Mouse (Mus musculus): ENCODE measurements at regions not wholly inside any gene's neighbourhood (a gene's known extent, or its start where the extent isn't known, plus 50 kb on each side); places are given as distances from the start of the nearest gene placed in this dataset.

- no peaks in the 10 kb centered on the region for H3K27me3 ChIP-seq (replicated peaks)
- H3K4me3 ChIP-seq (replicated peaks) = no peak overlapping the region
- no peak overlapping the region for H3K9ac ChIP-seq
- H3K27ac ChIP-seq = no peak overlapping the region
- H3K36me3 ChIP-seq = no peaks in the 10 kb centered on the region
- no peaks in the 10 kb centered on the region for H3K9me3 ChIP-seq
- no peak overlapping the region for H3K4me2 ChIP-seq
- 59% methylated on average over 1 of the region's 1 CpGs for WGBS
- no peaks in the 10 kb centered on the region for H3K4me1 ChIP-seq
- ATAC-seq (ENCODE audit: insufficient read depth, low FRiP score, low read depth) = no peak
Measured at GRCm38 (mm10) chr5:38967010-38967409, 90.4 kb upstream of the Clnk start.

GRCm38 (mm10) chr5:38964445-38964844, 87.8 kb upstream of the Clnk start:
- H3K4me3 ChIP-seq (replicated peaks) = no peak overlapping the region
- no peak overlapping the region for H3K9ac ChIP-seq
- H3K9me3 ChIP-seq = no peaks in the 10 kb centered on the region
- H3K4me2 ChIP-seq = no peak overlapping the region
- H3K36me3 ChIP-seq = no peaks in the 10 kb centered on the region
- no peaks in the 10 kb centered on the region for H3K4me1 ChIP-seq
- no peaks in the 10 kb centered on the region for H3K27me3 ChIP-seq (replicated peaks)
- ATAC-seq (ENCODE audit: insufficient read depth, low FRiP score, low read depth) = no peak
- no peak overlapping the region for H3K27ac ChIP-seq

- Histone ChIP-seq H3K4me3 (replicated peaks) (no peak overlapping the region), H3K36me3 (no peaks in the 10 kb centered on the region), H3K9ac (no peak overlapping the region), H3K27me3 (replicated peaks) (no peaks in the 10 kb centered on the region), H3K9me3 (no peaks in the 10 kb centered on the region), H3K4me1 (no peaks in the 10 kb centered on the region), H3K4me2 (no peak overlapping the region), H3K27ac (no peak overlapping the region)
- ATAC-seq (ENCODE audit: insufficient read depth, low FRiP score, low read depth) = no peak
- WGBS = 65% methylated on average over 9 of the region's 9 CpGs
Measured at GRCm38 (mm10) chr5:38950520-38951288, 74.1 kb upstream of the Clnk start.

DNA sequence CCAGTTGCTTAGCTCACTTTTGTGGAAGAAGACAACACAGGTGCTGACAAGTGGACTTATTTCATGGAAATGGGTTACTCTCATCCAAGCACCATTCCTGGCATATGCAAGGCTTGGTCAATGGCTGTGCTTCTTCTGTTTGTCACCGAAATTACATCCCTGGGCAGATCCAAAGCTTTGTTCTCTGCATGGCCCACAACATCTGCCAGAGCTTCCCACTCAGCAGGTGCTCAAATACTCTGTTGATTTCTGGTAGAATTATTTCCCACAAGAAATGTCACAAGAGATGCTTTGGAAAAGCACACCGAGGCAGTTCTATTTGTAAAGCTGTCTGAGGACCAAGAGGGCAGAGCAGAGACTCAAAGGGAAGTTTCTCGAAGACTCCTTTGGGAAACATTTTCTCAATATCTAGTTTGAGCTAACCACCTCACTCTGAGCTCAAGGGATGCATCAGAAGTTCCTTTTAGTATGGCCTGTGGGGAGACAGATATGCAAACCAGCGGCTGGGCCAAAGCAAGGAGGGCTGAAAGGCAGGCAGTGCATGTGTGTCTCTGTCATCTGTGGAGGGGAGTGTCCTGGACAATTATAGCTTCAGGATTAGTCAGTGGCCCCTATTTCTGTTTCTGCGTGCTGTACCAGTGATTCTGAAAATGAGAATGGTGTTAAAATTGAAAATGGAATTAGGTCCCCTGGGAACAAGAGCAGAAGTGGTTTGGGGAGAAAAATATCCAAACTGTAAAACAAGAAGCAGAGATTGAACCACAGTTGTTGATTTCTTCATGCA, 69.5 kb upstream of the Clnk start:
- no peak overlapping the region for H3K9ac ChIP-seq
- H3K9me3 ChIP-seq = no peaks in the 10 kb centered on the region
- no peak overlapping the region for H3K4me3 ChIP-seq (replicated peaks)
- H3K27me3 ChIP-seq (replicated peaks) = no peaks in the 10 kb centered on the region
- no peak overlapping the region for H3K4me2 ChIP-seq
- 83% methylated on average over 5 of the region's 5 CpGs for WGBS
- ATAC-seq (ENCODE audit: insufficient read depth, low FRiP score, low read depth) = no peak
- H3K4me1 ChIP-seq = no peaks in the 10 kb centered on the region
- H3K36me3 ChIP-seq = no peaks in the 10 kb centered on the region
- H3K27ac ChIP-seq = no peak overlapping the region

- Histone ChIP-seq H3K4me2 (no peak overlapping the region), H3K9me3 (no peaks in the 10 kb centered on the region), H3K9ac (no peak overlapping the region), H3K27ac (no peak overlapping the region), H3K4me3 (replicated peaks) (no peak overlapping the region), H3K4me1 (no peaks in the 10 kb centered on the region), H3K27me3 (replicated peaks) (no peaks in the 10 kb centered on the region), H3K36me3 (no peaks in the 10 kb centered on the region)
- WGBS = 30% methylated on average over 7 of the region's 7 CpGs
- no peak for ATAC-seq (ENCODE audit: insufficient read depth, low FRiP score, low read depth)
Measured at GRCm38 (mm10) chr5:38932382-38933079, 55.9 kb upstream of the Clnk start.

- Histone ChIP-seq H3K4me1 (no peaks in the 10 kb centered on the region), H3K27me3 (replicated peaks) (no peaks in the 10 kb centered on the region), H3K9ac (no peak overlapping the region), H3K36me3 (no peaks in the 10 kb centered on the region), H3K4me2 (no peak overlapping the region), H3K4me3 (replicated peaks) (no peak overlapping the region), H3K27ac (no peak overlapping the region), H3K9me3 (no peaks in the 10 kb centered on the region)
- ATAC-seq (ENCODE audit: insufficient read depth, low FRiP score, low read depth) = no peak
- 80% methylated on average over 3 of the region's 3 CpGs for WGBS
Measured at GRCm38 (mm10) chr5:38927051-38927450, 50.4 kb upstream of the Clnk start.
